Mouse (Mus musculus) myocyte (in vitro differentiated cells): ENCODE results near the gene Sat2.

ENCODE experiments used
- CEBPB ChIP-seq: IDR thresholded peaks from 2 replicates; pipeline ENCODE4 v1.6.1; 2011; ENCODE audit warnings: mild to moderate bottlenecking, moderate library complexity; ENCODE audit not compliant: poor library complexity, insufficient read depth, severe bottlenecking
- E2F4 ChIP-seq: IDR thresholded peaks from one replicate; pipeline ENCODE4 v1.6.1; 2011; ENCODE audit warnings: mild to moderate bottlenecking, control low read depth, moderate library complexity; ENCODE audit not compliant: insufficient read depth
- MAX ChIP-seq: IDR thresholded peaks from one replicate; pipeline ENCODE4 v1.6.1; 2011; ENCODE audit warnings: low read depth, mild to moderate bottlenecking, control low read depth
- MYOD1 ChIP-seq, 3 experiments: IDR thresholded peaks; one replicate each; pipeline ENCODE4 v1.6.1; 2011; ENCODE audit warnings: control low read depth in 2 of 3, low read depth in 2 of 3, mild to moderate bottlenecking in 2 of 3, moderate library complexity in 1 of 3; ENCODE audit not compliant: insufficient read length in 2 of 3, control insufficient read depth in 1 of 3
- POLR2A ChIP-seq: IDR thresholded peaks from one replicate; pipeline ENCODE4 v1.6.1; 2011; ENCODE audit warnings: low read depth, mild to moderate bottlenecking, control low read depth, moderate library complexity; ENCODE audit not compliant: insufficient read length
- POLR2AphosphoS2 ChIP-seq: IDR thresholded peaks from one replicate; pipeline ENCODE4 v1.6.1; 2011; ENCODE audit warnings: low read depth, control low read depth; ENCODE audit not compliant: insufficient read length
- TCF12 ChIP-seq: IDR thresholded peaks from one replicate; pipeline ENCODE4 v1.6.1; 2011; ENCODE audit warnings: mild to moderate bottlenecking, control low read depth; ENCODE audit not compliant: poor library complexity, insufficient read depth, severe bottlenecking
- TCF3 ChIP-seq: IDR thresholded peaks from one replicate; pipeline ENCODE4 v1.6.1; 2011; ENCODE audit warnings: low read depth, control low read depth; ENCODE audit not compliant: insufficient read length
- USF1 ChIP-seq: IDR thresholded peaks from one replicate; pipeline ENCODE4 v1.6.1; 2011; ENCODE audit warnings: low read depth, mild to moderate bottlenecking, control low read depth, moderate library complexity

DNA sequence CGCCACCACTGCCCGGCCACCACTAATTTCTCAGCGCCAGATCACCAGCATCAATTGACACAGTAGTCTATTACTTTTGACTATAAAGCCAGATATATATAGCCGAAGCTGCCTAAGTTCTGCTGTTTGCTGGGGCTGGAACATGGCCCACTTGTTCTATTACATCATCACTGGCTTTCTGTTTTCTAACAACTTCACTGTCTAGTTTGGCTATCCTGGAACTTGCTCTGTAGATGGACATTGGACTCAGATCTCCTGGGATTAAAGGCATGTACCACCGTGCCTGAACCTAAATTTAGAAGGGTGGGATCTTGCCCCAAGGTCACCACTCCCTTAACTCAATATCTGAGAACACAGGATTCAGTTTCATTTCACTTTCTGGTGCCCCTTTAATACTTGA, 24.0 kb downstream of the Sat2 start:
- TF ChIP-seq POLR2A, result no peak
- TF ChIP-seq USF1, result no peak
- TF ChIP-seq MYOD1 (IDR thresholded peaks at IDR 0.05; ENCODE audit: control insufficient read depth in 1 of 3, insufficient read length in 2 of 3, low read depth in 2 of 3), result no peak
- TF ChIP-seq MAX, result no peak
- TF ChIP-seq CEBPB, result no peak
- TF ChIP-seq TCF12, result no peak
- no peak for TF ChIP-seq POLR2AphosphoS2
- no peak for TF ChIP-seq TCF3
- no peak for TF ChIP-seq E2F4
